Mouse (Mus musculus) G1E-ER4 (cell line): ENCODE measurements around the gene Foxn3. TPM values are rescaled to one million over a fixed set of nuclear protein-coding genes. Genes with fewer than 3 reads are reported as not detected.

Source experiments
- GATA1 ChIP-seq: IDR thresholded peaks from one replicate; pipeline ENCODE4 v1.8.0; 2012; ENCODE audit warnings: low read length, inconsistent platforms
- polyA plus RNA-seq: library from polyadenylated mRNA; stranded (reverse); fragments of >175 nt; gene quantifications from 2 replicates; pipeline ENCODE4 v1.2.3, GENCODE M21; 2012

Foxn3 gene
- polyA plus RNA-seq, 1 experiment = 14.0 TPM

- TF ChIP-seq GATA1 = no peak
These were observed 182.5 kb downstream of the Foxn3 start for GRCm38 (mm10) chr12:99380855-99381262.

GRCm38 (mm10) chr12:99380124-99380523 lies 183.3 kb downstream of the Foxn3 start:
- no peak for TF ChIP-seq GATA1

DNA sequence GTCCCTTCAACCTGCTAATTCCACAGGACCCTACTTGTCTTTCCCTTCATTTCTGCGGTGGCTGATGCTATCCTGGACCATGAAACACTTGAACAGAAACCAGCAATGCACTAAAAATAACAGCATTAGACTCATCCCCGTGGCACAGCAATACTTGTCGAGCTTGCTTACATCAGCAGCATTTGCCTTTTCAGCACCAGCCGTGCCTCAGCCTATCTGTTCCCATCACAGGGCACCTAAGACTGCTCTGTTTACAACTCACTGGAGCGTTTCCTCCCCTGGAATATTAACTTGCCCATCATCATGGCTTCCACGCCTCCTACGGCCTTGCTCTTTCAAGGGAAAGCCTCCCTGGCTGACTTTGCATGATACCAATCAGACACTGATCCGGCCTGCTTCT lies 185.1 kb downstream of the Foxn3 start:
- no peak for TF ChIP-seq GATA1

DNA sequence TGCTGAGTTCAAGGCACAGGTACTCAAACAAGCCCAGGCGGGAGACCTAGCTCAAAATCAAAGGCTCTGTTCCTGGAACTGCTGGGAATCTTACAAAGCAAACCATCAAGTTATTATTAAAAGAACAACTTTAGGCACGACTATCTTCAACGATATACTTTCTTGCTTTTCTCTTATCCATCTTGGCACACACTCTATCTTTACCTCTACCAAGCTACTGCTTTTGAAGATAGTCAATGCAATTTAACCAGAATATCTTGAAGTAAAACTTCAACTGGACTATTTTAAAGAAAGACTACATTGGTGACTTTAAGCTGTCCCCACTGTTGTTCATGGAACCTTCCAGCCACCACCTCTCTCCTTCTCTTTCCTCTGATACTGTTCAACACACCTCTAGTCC lies 185.7 kb downstream of the Foxn3 start:
- no peak for TF ChIP-seq GATA1

DNA sequence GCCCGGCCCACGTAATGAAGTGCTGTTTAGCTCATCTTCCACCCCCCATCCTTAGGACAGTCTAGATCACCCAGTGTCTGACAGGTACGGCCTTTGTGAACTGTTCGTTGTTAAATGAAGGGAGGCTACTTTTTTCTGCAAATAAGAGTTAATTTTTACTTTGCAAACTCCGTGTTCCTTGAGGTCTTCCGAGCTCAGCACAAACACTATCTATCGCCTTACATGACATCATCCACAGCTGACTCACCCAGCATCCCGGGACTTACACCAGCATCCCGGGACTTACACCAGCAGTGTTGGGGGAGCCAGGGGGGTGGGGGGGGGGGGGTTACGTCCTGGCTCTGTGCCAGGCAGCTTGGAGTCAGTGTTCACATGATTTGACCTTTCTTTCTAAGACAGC lies 186.3 kb downstream of the Foxn3 start:
- no peak for TF ChIP-seq GATA1

GRCm38 (mm10) chr12:99375878-99376454 lies 187.4 kb downstream of the Foxn3 start:
- no peak for TF ChIP-seq GATA1

DNA sequence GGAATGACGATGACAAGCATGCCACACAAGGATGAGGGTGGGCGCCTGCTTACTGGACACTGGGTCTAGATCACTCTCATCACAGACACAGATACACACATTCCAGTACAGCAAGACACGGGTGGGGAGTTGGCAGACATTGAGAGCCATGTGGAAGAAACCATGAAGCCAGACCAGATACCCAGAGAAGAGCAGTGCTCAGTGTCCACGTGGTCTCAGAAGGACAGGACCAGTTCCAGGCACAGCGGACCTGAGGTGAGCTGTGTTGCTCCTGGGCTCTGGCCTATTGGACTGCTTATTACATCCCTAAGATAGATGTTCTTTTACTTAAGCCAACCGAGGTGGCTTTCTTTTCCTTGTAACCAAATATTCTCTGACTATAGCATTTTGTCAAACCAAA lies 188.0 kb downstream of the Foxn3 start:
- no peak for TF ChIP-seq GATA1

DNA sequence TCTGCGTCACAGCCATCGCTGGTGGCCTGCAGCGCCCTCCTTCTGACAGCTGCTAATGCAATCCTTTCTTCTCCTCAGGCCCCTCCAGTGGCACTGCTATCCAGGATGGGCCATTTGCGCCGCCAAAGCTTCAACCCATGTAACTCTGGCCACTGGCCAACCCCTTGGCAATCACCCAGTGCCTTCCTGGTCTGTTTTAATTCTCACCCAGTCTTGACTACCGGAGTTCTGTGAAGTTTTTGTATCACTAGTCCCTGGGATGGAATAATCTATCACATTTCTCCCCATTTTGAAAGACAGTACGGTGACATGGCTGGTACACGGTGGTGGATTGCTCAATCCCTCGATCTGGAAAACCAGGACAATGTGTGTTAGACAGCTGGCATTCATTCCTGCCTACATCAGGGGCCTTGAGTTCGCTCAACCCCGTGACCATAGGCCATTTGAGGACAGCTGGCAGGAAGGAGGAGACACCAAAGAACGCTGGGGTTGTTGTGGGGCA lies 189.2 kb downstream of the Foxn3 start:
- no peak for TF ChIP-seq GATA1

GRCm38 (mm10) chr12:99373584-99373983 lies 189.8 kb downstream of the Foxn3 start:
- TF ChIP-seq GATA1 = no peak

- TF ChIP-seq GATA1 = no peak
These were observed 191.9 kb downstream of the Foxn3 start for GRCm38 (mm10) chr12:99371500-99371899.

DNA sequence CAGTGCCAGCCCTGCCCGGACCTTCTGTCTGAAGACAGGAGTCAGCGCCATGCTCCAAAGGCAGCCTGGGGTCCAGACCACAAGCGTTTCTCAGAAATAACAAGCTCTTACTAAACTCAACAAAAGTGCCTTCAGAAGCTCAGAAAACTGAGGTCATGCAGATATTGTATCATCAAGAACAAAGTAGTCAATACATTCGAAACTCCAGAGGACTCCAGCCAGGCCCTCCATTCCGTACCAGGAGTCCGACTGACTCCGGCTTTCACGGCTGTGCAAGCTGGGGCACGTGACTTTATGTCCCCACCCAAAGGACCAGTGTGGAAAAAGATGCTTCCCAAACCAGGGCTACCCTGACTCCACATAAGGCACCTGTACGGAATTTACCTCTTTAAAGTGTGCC lies 195.1 kb downstream of the Foxn3 start:
- TF ChIP-seq GATA1 = no peak

DNA sequence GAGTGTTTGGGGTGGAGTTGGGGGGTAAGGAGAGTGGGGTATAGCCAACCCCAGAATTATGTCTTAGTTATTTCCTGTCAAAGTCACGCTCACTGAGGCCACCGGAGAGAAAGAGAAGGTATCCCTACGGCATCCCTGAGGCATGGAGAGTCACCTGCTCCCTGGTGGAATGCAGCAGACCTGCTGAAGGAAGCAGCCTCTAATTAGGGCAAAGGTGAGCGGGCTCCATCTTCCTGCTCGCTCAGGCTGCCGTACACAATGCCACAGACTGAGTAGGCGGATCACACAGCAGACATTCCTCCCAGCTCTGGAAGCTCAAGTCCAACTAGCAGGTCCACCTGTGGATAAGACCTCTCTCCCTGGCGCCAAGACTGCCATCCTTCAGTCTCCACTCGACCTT lies 197.4 kb downstream of the Foxn3 start:
- no peak for TF ChIP-seq GATA1

DNA sequence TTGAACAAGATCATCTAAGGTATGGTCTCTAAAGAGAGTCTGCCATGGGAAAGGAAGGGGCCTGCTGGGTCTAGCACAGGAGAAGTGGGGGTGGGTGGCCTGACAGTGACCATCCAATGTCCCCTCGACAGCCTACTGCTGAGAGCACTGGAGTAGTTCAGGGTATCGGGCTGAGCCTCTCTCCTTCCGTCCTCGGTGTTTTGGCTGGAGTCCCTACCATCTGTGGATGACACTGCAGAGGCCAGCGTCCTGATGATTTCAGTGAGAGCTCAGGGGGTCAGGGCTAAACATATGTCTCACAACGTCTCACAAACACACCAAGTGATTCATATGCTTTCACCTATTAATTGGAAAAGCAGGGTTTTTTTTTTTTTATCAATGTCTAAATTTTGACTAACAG lies 199.2 kb downstream of the Foxn3 start:
- TF ChIP-seq GATA1 = no peak

- TF ChIP-seq GATA1 = no peak
These were observed 200.4 kb downstream of the Foxn3 start for GRCm38 (mm10) chr12:99363024-99363423.

- no peak for TF ChIP-seq GATA1
These were observed 201.6 kb downstream of the Foxn3 start for GRCm38 (mm10) chr12:99361752-99362132.

DNA sequence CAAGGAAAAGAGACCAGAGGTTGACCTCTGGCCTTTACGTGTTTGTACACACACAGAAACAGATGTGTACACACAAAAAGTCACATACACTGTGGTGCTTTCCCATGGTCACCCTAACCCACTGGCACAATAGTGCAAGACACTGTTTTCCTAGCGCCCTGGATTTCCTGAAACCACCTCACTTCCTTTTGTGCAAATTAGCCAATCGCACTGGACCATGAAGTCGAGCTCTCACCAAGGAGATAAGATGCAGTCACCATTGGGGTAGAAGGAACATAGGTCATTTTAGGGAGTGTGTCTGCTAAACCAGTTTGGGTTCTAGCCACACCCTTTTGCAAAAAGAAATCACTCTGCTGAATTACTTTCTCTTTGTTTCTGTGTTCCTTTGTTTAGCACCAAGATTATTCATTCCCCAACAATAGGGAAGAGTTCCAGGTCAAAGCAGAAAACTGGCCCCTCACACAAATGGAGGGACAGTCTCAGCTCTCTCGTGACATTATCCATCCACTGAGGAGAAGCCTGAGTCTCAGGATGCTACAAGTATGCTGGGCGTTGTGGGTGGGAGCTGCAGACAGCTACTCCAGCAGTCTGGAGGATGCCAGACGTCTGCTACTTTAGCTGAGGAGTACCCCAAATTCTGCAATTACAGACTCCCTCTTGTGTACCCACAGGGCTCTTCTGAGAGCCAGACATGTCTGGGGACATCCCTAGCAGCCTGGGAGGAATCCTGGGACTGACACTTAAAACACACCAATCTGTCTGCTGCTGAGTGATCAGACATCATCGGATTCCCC lies 202.2 kb downstream of the Foxn3 start:
- TF ChIP-seq GATA1 = no peak

DNA sequence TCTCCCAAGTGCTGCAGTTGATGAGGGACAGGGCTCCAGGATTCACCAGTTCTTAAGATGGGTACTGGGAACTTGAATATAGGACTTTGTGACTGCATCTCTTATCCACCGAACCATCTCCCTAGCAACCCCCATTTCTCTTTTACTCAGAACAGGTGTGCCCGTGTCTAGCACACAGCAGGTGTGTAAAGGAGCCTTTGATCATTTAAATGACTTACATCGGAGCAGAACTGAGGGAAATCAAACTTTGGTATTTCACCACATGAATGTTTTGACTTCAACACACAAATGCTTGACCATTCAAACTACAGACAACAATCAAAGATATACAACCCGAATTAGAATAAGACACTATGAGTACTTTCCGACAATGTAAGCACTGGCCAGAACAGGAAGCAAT lies 204.7 kb downstream of the Foxn3 start:
- TF ChIP-seq GATA1 = no peak
